Mouse (Mus musculus): ENCODE data around the gene Atp8b2.

DNA sequence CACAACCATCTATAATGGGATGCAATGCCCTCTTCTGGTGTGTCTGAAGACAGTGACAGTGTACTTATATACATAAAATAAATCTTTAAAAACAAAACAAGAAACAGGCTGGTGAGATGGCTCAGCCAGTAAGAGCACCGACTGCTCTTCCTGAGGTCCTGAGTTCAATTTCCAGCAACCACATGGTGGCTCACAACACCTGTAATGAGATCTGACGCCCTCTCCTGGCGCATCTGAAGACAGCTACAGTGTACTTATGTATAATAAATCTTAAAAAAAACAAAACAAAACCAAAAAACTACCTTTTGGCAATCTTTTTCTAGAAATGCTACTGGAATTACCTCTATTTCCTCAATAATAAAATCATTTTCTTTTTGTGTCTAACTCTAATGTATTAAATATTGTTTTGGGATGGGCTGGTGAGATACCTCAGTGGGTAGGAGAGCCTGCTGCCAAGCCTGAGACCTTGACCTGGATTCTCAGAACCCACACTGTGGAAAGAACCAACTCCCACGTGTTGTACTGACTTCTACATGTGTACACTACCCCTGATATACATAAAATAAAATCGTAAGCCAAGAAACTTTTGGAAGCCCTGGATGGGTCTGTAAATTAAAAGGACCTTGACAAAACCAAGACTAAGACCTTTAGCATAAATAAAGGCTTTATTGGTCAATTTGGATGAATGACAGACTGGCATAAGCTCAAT is 31.7 kb upstream of the Atp8b2 start:
- TF ChIP-seq CTCF (IDR thresholded peaks at IDR 0.05; ENCODE audit: low read depth, low read length) (no peak), GATA1 (IDR thresholded peaks at IDR 0.05; ENCODE audit: borderline replicate concordance, low read length) (no peak), POLR2AphosphoS5 (IDR thresholded peaks at IDR 0.05; ENCODE audit: insufficient replicate concordance, low read depth, low read length) (no peak), TAL1 (conservative IDR thresholded peaks at IDR 0.05; ENCODE audit: low read depth, low read length) (no peak), GATA2 (IDR thresholded peaks at IDR 0.05; ENCODE audit: borderline replicate concordance, low read depth, low read length) (no peak)

Measured in G1E (cell line).